Mouse (Mus musculus) embryo, embryonic 11 days (tissue): ENCODE results near the gene Tgfb1i1.

Experiments used
- DNase-seq: peaks from one replicate; pipeline ENCODE4 v3.0.0-alpha.2; 2015

The Tgfb1i1 gene

GRCm38 (mm10) chr7:128245547-128245946 is 1.1 kb upstream of the Tgfb1i1 start:
- no peak for DNase-seq

- DNase-seq = peak; percentile 94
These were observed 831 bp downstream of the Tgfb1i1 start for GRCm38 (mm10) chr7:128247443-128247842.

- no peak for DNase-seq
These were observed 1.8 kb downstream of the Tgfb1i1 start for GRCm38 (mm10) chr7:128248081-128249042.

- DNase-seq = no peak
These were observed 3.4 kb downstream of the Tgfb1i1 start for GRCm38 (mm10) chr7:128249998-128250397.

DNA sequence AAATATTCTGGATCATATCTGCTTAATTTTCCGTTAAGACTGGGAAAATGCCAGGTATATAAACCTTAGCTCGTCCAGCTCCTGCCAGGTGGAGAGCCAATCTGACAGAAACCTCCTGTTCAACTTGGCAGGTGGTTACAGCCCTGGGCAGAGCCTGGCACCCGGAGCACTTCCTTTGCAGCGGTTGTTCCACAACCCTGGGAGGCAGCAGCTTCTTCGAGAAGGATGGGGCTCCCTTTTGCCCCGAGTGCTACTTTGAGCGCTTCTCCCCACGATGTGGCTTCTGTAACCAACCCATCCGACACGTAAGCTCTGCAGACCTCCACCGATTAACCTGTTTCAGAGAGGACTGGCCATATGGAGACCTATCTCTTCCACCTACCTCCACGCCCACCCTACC is 5.3 kb downstream of the Tgfb1i1 start:
- no peak for DNase-seq

DNA sequence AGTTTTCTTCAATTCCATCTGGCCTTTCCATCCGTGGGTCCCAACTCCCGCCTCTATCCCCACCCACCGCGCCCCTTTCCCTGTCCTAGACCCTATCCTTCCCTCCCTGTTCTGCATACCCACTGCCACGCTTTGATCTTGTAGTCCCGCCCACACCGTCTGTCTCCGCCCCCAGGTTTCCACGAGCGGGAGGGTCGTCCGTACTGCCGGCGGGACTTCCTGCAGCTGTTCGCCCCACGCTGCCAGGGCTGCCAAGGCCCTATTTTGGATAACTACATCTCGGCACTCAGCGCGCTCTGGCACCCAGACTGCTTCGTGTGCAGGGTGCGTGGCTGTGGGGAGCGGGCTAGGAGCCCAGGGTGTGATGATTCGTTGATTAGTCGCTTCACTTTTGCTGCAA is 6.0 kb downstream of the Tgfb1i1 start:
- DNase-seq = peak; percentile 74

GRCm38 (mm10) chr7:128254978-128255377 is 8.4 kb downstream of the Tgfb1i1 start:
- no peak for DNase-seq

GRCm38 (mm10) chr7:128255757-128256156 is 9.1 kb downstream of the Tgfb1i1 start:
- no peak for DNase-seq

- DNase-seq = no peak
These were observed 10.2 kb downstream of the Tgfb1i1 start for GRCm38 (mm10) chr7:128256783-128257334.

DNA sequence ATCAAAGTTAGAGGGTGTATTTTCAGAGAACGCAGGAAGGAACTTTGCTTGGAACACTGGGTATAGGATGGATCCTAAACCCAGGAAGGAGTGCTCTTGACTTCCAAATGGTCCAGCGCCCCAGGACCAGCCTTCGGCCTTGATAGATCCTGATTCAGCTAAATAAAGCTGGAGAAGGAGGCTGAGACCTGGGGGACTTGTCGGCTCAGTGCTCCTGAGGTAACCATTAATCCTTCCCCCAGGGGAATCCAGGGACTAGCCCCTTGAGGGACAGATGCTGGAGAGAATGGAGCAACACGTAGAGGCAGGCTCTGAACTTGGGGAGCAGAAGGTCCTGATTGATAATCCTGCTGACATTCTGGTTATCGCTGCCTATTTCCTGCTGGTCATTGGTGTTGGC is 18.8 kb downstream of the Tgfb1i1 start, which contains the start of gene Slc5a2:
Slc5a2 (plus strand) TSS at position 247 of the 400 bp plus-strand sequence.
- DNase-seq = no peak

DNA sequence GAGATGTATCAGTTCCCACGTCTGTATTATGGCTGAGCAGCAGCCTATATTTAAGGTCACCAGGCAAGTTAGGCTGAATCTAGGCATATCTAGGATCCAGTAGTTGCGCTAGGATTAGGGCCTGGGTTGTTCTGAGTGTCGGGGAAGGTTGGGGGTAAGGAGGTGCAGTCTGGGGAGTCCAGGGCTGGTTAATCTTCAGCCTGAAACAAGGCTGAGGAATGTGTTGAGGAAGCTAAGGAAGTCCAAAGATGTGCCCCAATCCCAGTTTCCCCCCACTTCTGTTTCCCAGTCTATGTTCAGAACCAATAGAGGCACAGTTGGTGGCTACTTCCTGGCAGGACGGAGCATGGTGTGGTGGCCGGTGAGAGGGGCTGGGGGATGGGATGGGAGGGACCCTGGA is 19.4 kb downstream of the Tgfb1i1 start:
- no peak for DNase-seq

- DNase-seq = no peak
These were observed 20.8 kb downstream of the Tgfb1i1 start for GRCm38 (mm10) chr7:128267391-128267790.

GRCm38 (mm10) chr7:128267813-128268212 is 21.2 kb downstream of the Tgfb1i1 start:
- DNase-seq = no peak

- DNase-seq = no peak
These were observed 23.8 kb downstream of the Tgfb1i1 start for GRCm38 (mm10) chr7:128270431-128270850.

GRCm38 (mm10) chr7:128271496-128271895 is 24.9 kb downstream of the Tgfb1i1 start:
- no peak for DNase-seq

DNA sequence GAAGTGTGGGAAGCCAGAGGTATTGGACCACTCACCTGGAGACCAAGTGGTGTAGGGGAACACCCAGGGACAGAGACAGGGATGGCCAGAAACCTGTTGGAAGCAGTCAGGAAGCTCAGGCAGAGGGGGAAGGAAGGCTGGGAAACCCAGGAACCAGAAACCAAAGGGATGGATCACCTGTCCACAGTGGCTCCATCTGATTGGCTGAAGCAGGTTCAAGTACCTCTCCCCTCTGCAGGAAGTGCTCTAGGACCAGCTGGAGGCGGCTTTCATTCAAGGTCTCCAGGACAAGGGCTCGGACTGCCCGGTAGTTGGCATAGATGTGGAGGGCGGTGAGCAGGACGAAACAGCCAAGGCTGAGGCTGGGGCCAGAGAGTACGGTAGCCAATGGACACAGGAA is 29.4 kb downstream of the Tgfb1i1 start:
- no peak for DNase-seq

- no peak for DNase-seq
These were observed 33.1 kb downstream of the Tgfb1i1 start for GRCm38 (mm10) chr7:128279750-128280149.

GRCm38 (mm10) chr7:128281765-128282164 is 35.2 kb downstream of the Tgfb1i1 start:
- no peak for DNase-seq

DNA sequence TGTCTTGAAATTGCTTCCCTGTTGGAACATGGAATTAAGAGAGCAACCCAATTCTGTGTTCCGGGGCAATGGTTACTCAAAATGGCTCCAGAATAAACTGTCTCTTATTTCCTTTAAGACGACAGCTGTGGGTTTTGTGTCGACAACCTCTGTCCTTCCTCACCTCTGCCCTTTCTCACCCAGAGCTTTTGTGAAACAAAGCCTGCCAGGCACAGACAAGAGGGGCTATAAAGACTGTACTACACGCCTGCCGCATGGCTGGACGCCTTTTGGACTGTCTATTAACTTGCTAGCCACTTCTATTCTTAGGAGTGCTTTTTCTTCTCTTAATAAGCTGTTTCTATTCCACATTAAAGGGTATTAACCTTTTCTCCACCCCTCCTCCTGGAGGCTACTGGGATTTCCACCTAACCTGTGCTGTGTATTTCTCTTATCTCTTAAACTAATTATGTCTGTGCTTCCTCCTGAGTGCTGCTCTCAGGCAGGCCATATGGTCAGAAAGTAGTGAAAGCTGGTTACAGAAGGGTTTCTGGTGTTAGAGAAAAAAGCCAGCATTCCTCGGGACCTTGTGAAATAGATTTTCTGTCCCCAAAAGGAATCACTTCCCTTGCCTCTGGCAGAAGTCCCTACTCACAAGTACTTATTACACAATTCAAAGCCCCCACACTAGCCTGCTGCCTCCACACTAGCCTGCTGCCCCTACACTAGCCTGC is 36.1 kb downstream of the Tgfb1i1 start:
- DNase-seq = peak; percentile 75

GRCm38 (mm10) chr7:128284047-128284446 is 37.4 kb downstream of the Tgfb1i1 start:
- peak; percentile 57 for DNase-seq

GRCm38 (mm10) chr7:128285060-128285459 is 38.4 kb downstream of the Tgfb1i1 start:
- DNase-seq = no peak

- peak; percentile 66 for DNase-seq
These were observed 42.4 kb downstream of the Tgfb1i1 start for GRCm38 (mm10) chr7:128288923-128289544.

- no peak for DNase-seq
These were observed 48.2 kb downstream of the Tgfb1i1 start for GRCm38 (mm10) chr7:128294785-128295184.
